Mouse (Mus musculus): Measurements from ENCODE around the gene Stard9. TPM values are rescaled to one million over a fixed set of nuclear protein-coding genes. Genes with fewer than 3 reads are reported as not detected.

Gene Stard9
- polyA plus RNA-seq, 1 experiment, result 2.7 TPM

GRCm38 (mm10) chr2:120713441-120713840 lies 84.5 kb downstream of the Stard9 start:
- Histone ChIP-seq H3K27me3 (ENCODE audit: control insufficient read depth, insufficient read depth, insufficient read length) (no peaks in the 10 kb centered on the region), H3K79me2 (ENCODE audit: control insufficient read depth, insufficient read depth) (no peaks in the 10 kb centered on the region), H3ac (ENCODE audit: control insufficient read depth, insufficient read length, low read depth) (no peak overlapping the region), H3K36me3 (ENCODE audit: control insufficient read depth, insufficient read depth) (peaks cover 76% of the 10 kb centered on the region), H3K79me3 (ENCODE audit: low read depth) (no peaks in the 10 kb centered on the region), H3K4me3 (ENCODE audit: insufficient read depth, poor library complexity, severe bottlenecking) (no peak overlapping the region)
- TF ChIP-seq MAX (IDR thresholded peaks at IDR 0.05), result no peak
- TF ChIP-seq FOSL1 (IDR thresholded peaks at IDR 0.05; ENCODE audit: insufficient read depth, low read length, poor library complexity, severe bottlenecking), result no peak
- no peak for TF ChIP-seq MYOG (IDR thresholded peaks at IDR 0.05; ENCODE audit: control insufficient read depth, extremely low read depth, insufficient read length)
- no peak for TF ChIP-seq CEBPB (IDR thresholded peaks at IDR 0.05; ENCODE audit: low read depth)
- TF ChIP-seq CTCF (IDR thresholded peaks at IDR 0.05; ENCODE audit: control insufficient read depth, insufficient read depth, insufficient read length), result no peak
- TF ChIP-seq MYOD1 (IDR thresholded peaks at IDR 0.05; ENCODE audit: control insufficient read depth, insufficient read length, low read depth), result no peak
- TF ChIP-seq USF1 (IDR thresholded peaks at IDR 0.05; ENCODE audit: low read depth), result no peak

- TF ChIP-seq FOSL1 (IDR thresholded peaks at IDR 0.05; ENCODE audit: insufficient read depth, low read length, poor library complexity, severe bottlenecking) (no peak), MAX (IDR thresholded peaks at IDR 0.05) (no peak), USF1 (IDR thresholded peaks at IDR 0.05; ENCODE audit: low read depth) (no peak), MYOD1 (IDR thresholded peaks at IDR 0.05; ENCODE audit: control insufficient read depth, insufficient read length, low read depth) (no peak), MYOG (IDR thresholded peaks at IDR 0.05; ENCODE audit: control insufficient read depth, extremely low read depth, insufficient read length) (no peak), CEBPB (IDR thresholded peaks at IDR 0.05; ENCODE audit: low read depth) (no peak), CTCF (IDR thresholded peaks at IDR 0.05; ENCODE audit: control insufficient read depth, insufficient read depth, insufficient read length) (no peak)
- Histone ChIP-seq H3K4me3 (ENCODE audit: insufficient read depth, poor library complexity, severe bottlenecking) (no peak overlapping the region), H3K36me3 (ENCODE audit: control insufficient read depth, insufficient read depth) (peaks cover 97% of the 10 kb centered on the region), H3K27me3 (ENCODE audit: control insufficient read depth, insufficient read depth, insufficient read length) (no peaks in the 10 kb centered on the region), H3K79me2 (ENCODE audit: control insufficient read depth, insufficient read depth) (no peaks in the 10 kb centered on the region), H3K79me3 (ENCODE audit: low read depth) (no peaks in the 10 kb centered on the region), H3ac (ENCODE audit: control insufficient read depth, insufficient read length, low read depth) (no peak overlapping the region)
Measured at GRCm38 (mm10) chr2:120718496-120718895, 89.6 kb downstream of the Stard9 start.

GRCm38 (mm10) chr2:120720821-120721220 lies 91.9 kb downstream of the Stard9 start:
- no peak overlapping the region for H3K4me3 ChIP-seq (ENCODE audit: insufficient read depth, poor library complexity, severe bottlenecking)
- TF ChIP-seq MAX (IDR thresholded peaks at IDR 0.05), result no peak
- no peak for TF ChIP-seq USF1 (IDR thresholded peaks at IDR 0.05; ENCODE audit: low read depth)
- TF ChIP-seq MYOG (IDR thresholded peaks at IDR 0.05; ENCODE audit: control insufficient read depth, extremely low read depth, insufficient read length), result no peak
- TF ChIP-seq CTCF (IDR thresholded peaks at IDR 0.05; ENCODE audit: control insufficient read depth, insufficient read depth, insufficient read length), result no peak
- TF ChIP-seq MYOD1 (IDR thresholded peaks at IDR 0.05; ENCODE audit: control insufficient read depth, insufficient read length, low read depth), result no peak
- no peak for TF ChIP-seq FOSL1 (IDR thresholded peaks at IDR 0.05; ENCODE audit: insufficient read depth, low read length, poor library complexity, severe bottlenecking)
- no peak for TF ChIP-seq CEBPB (IDR thresholded peaks at IDR 0.05; ENCODE audit: low read depth)
- no peaks in the 10 kb centered on the region for H3K79me2 ChIP-seq (ENCODE audit: control insufficient read depth, insufficient read depth)
- peaks cover 97% of the 10 kb centered on the region for H3K36me3 ChIP-seq (ENCODE audit: control insufficient read depth, insufficient read depth)
- H3ac ChIP-seq (ENCODE audit: control insufficient read depth, insufficient read length, low read depth), result no peak overlapping the region
- H3K79me3 ChIP-seq (ENCODE audit: low read depth), result no peaks in the 10 kb centered on the region
- H3K27me3 ChIP-seq (ENCODE audit: control insufficient read depth, insufficient read depth, insufficient read length), result no peaks in the 10 kb centered on the region

- H3K36me3 ChIP-seq (ENCODE audit: control insufficient read depth, insufficient read depth), result peaks cover 97% of the 10 kb centered on the region
- no peak for TF ChIP-seq MYOG (IDR thresholded peaks at IDR 0.05; ENCODE audit: control insufficient read depth, extremely low read depth, insufficient read length)
- TF ChIP-seq MAX (IDR thresholded peaks at IDR 0.05), result no peak
- TF ChIP-seq CEBPB (IDR thresholded peaks at IDR 0.05; ENCODE audit: low read depth), result no peak
- no peak for TF ChIP-seq CTCF (IDR thresholded peaks at IDR 0.05; ENCODE audit: control insufficient read depth, insufficient read depth, insufficient read length)
- no peak for TF ChIP-seq USF1 (IDR thresholded peaks at IDR 0.05; ENCODE audit: low read depth)
- no peak for TF ChIP-seq FOSL1 (IDR thresholded peaks at IDR 0.05; ENCODE audit: insufficient read depth, low read length, poor library complexity, severe bottlenecking)
- no peak for TF ChIP-seq MYOD1 (IDR thresholded peaks at IDR 0.05; ENCODE audit: control insufficient read depth, insufficient read length, low read depth)
- H3K79me2 ChIP-seq (ENCODE audit: control insufficient read depth, insufficient read depth), result no peaks in the 10 kb centered on the region
Measured at GRCm38 (mm10) chr2:120721911-120722310, 93.0 kb downstream of the Stard9 start.

GRCm38 (mm10) chr2:120722491-120722890 lies 93.6 kb downstream of the Stard9 start:
- TF ChIP-seq MYOD1 (IDR thresholded peaks at IDR 0.05; ENCODE audit: control insufficient read depth, insufficient read length, low read depth), result no peak
- TF ChIP-seq USF1 (IDR thresholded peaks at IDR 0.05; ENCODE audit: low read depth), result no peak
- TF ChIP-seq MYOG (IDR thresholded peaks at IDR 0.05; ENCODE audit: control insufficient read depth, extremely low read depth, insufficient read length), result no peak
- no peak for TF ChIP-seq FOSL1 (IDR thresholded peaks at IDR 0.05; ENCODE audit: insufficient read depth, low read length, poor library complexity, severe bottlenecking)
- no peak for TF ChIP-seq CTCF (IDR thresholded peaks at IDR 0.05; ENCODE audit: control insufficient read depth, insufficient read depth, insufficient read length)
- TF ChIP-seq MAX (IDR thresholded peaks at IDR 0.05), result no peak
- no peak for TF ChIP-seq CEBPB (IDR thresholded peaks at IDR 0.05; ENCODE audit: low read depth)
- Histone ChIP-seq H3K79me2 (ENCODE audit: control insufficient read depth, insufficient read depth) (no peaks in the 10 kb centered on the region), H3K36me3 (ENCODE audit: control insufficient read depth, insufficient read depth) (peaks cover 97% of the 10 kb centered on the region), H3K27me3 (ENCODE audit: control insufficient read depth, insufficient read depth, insufficient read length) (no peaks in the 10 kb centered on the region), H3K4me3 (ENCODE audit: insufficient read depth, poor library complexity, severe bottlenecking) (no peak overlapping the region), H3K79me3 (ENCODE audit: low read depth) (no peaks in the 10 kb centered on the region), H3ac (ENCODE audit: control insufficient read depth, insufficient read length, low read depth) (no peak overlapping the region)

More at GRCm38 (mm10) chr2:120721911-120722310, 93.0 kb downstream of the Stard9 start:
- Histone ChIP-seq H3ac (ENCODE audit: control insufficient read depth, insufficient read length, low read depth) (no peak overlapping the region), H3K79me3 (ENCODE audit: low read depth) (no peaks in the 10 kb centered on the region), H3K27me3 (ENCODE audit: control insufficient read depth, insufficient read depth, insufficient read length) (no peaks in the 10 kb centered on the region), H3K4me3 (ENCODE audit: insufficient read depth, poor library complexity, severe bottlenecking) (no peak overlapping the region)

Data from C2C12 (cell line).